Mouse (Mus musculus) kidney, postnatal 36 days (tissue): ENCODE results near the gene Nxf1.
A peak's percentile ranks its signal among the peaks of the same experiment; 100 is the strongest.
"Not testable (repeated sequence)": the region's sequence is repeated elsewhere in the genome, so short reads cannot be mapped to it uniquely, and the experiment has no call there.

Source experiments
- DNase-seq, 2 experiments: peaks; one replicate each; pipeline ENCODE4 v3.0.0; 2021 to 2022; ENCODE audit warnings: mixed read lengths in 2 of 2

Gene Nxf1

DNA sequence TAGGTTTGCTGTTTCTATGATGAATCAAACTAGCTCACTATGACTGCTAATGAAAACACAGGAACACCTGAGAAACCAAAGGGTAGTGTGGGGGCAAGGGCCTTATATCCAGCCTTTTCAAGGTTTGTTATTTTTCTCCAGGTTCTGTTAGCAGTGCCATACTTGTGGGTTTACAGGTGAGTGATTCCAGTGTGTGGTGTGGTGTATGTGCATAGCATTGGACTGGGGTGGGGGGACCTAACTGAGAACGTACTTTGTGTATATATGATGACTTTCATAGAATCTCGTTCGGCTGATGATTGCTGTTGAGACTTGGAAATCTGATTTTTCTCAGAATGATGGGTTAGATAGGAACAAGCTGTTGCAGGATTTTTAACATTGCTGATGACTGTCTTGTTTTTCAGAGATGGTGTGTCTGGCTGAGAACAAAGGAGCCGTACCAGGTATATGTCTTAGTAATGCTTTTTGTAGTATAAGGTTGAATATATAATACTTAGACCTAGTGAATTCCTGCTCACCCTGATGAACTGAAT is 31.7 kb upstream of the Nxf1 start:
- DNase-seq: no peak

DNA sequence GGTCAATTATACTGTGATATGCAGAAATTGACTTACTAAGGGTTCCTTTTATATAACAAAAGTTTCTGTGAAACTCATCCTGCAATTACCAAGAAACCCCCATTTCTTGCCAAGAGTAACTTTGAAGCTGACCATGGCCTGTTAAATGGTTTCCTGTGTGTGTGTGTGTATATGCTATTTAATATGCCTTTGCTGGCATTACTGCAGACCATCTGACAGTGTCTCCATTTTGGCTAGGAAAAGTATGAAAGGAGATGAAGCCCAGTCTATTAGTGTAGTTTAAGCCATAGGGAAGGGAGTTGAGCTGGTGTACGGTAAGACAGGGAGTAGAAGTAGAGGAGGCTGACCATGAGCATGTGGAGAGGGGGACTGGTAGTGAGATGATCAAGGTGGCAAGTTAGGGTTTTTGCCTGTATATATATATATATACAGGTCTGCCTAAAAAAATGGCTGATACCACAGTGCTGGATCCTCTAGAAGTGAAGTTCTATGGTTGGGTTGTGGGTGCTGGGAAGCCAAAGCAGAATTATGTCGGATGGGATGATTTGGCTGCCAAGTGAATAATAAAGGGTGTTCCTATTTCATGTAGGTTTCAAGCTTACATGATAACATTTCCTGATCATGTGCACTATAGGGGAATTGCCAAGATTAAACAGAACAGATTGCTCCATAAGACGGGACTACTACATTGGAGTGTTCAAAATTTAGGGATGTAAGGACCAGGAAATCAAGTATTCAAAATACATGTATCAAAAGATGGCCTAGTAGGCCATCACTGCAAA is 30.1 kb upstream of the Nxf1 start:
- DNase-seq: no peak

DNA sequence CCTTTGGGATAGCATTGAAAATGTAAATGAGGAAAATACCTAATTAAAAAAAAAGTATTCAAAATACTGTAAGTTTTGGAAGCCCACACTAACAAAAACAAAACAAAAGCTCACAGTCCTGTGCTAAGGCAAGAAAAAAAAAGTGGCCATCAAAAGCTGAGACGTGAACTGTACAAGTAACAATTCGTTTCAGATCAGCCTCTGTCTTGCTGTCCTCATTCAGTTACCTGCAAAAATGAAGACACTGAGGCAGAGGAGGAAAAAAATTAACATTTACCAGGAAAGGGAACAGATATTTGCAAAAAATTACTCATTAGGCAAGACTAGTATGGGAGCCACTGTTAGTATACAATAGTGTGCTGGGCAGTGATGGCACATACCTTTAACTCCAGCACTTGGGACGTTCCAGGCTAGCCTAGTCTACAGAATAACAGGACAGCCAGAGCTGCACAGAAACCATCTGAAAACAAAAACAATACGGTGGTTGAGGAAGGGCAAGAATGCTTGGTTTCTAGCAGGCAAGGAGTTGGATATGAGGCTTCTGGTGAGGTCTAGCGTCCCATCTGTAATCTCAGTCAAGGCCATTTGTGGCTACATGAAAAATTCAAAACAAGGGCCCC is 29.3 kb upstream of the Nxf1 start:
- DNase-seq: no peak

DNA sequence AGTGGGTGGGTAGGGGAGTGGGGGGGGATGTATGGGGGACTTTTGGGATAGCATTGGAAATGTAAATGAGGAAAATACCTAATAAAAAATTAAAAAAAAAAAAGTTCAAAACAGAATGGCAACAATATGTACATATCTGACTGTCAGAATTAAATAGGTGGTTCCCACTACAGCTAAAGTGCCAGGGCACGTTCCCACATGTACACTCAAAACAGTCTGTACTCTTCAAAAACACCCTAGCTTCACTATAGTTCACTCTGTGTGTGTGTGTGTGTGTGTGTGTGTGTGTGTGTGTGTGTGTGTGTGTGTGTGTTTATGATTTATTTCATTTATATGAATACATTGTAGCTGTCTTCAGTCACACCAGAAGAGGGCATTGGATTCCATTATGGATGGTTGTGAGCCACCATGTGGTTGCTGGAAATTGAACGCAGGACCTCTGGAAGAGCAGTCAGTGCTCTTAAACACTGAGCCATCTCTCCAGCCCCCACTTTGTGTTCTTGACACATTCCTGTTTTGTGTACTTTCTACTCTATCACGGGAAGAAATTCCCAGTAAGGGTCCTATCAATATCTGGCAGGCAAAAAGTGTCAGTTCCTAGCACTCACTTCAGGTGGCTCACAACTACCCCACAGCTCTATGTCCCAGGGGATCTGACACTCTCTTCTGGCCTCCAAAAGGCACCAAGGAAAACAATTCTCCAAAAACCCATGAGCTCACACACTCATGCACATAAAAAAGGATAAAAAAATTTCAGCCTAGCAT is 28.4 kb upstream of the Nxf1 start:
- not testable (repeated sequence) for DNase-seq

DNA sequence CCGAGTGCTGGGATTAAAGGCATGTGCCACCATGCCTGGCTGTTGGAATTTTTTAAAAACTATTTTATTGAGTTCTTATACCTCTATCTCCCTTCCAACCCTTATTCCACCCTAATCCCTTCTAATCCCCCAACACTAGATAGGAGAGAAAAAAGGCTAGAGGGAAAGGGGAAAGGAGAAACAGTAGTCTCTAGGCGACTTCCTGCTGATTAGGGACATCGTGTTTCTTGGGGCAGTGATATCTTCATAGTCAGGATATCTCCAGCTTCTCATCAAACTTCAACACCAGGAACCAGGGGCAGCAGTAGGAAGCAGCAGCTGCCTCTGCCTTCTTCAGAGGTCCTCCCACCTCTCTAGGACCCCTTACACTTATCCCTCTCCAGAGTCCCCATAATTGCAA is 22.5 kb upstream of the Nxf1 start:
- DNase-seq: no peak

DNA sequence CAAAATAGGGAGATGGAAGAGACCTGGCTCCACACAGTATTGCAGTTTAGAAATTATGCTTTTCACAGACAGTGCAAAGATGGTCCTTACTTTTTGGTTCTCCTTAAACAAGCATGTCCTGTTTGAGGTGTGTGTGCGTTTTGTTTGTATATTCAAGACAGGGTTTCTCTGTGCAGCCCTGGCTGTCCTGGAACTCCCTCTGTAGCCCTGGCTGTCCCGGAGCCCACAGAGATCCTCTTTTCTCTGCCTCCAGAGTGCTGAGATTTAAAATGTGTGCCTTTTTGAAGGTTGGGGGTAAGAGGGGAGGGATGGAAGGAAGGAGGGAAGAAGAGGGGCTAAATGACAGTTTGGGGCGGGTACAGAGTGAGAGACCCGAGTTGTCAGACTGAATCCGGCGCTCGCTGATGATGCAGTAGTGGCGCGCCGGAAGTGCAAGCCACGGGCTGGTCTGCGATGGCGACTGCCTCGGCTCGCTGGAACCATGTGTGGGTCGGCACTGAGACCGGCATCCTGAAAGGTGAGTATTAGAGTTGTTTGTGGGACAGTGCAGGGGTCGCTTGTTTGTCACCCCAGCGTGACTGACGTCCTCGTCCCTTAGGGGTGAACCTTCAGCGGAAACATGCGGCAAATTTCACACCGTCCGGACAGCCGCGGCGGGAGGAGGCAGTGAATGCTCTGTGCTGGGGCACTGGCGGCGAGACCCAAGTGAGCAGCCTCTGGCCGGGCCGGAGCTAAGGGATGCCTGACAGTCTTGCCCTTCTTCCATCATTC is 21.3 kb upstream of the Nxf1 start, which contains the start of gene Wdr74:
Gene Wdr74 (plus strand): TSS at position 439 of the 771 bp plus-strand sequence.
- peak; percentile 93 to 97 for DNase-seq

DNA sequence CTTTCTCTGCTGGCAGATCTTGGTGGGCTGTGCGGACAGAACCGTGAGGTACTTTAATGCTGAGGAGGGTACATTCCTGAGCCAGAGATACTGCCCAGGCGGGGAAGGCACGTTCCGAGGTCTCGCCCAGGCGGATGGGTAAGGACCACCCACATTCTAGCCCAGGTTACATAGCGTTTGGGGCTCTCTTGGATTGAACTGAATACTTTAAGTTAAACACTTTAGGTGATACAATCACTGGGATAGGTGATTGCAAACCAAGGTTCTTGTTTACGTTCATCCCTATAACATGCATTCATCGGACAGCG is 20.8 kb upstream of the Nxf1 start:
- no peak for DNase-seq

DNA sequence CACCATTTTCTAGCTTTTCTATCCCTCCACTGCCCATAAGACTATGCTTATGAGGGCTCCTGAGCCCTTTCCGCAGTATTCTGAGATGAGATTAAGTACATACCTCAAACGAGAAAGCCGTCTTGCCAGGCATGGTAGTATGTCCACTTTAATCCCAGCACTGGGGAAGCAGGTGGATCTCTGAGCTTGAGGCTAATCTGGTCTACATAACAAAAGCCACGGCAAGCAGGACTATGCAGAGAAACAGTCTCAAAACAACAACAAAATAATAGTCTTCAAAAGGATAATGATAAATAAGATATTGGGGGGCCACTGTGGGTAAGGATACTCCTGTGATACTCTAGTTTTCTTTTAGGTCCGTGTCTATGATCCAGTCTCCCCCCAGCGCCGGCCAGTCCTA is 18.0 kb upstream of the Nxf1 start:
- no peak for DNase-seq

DNA sequence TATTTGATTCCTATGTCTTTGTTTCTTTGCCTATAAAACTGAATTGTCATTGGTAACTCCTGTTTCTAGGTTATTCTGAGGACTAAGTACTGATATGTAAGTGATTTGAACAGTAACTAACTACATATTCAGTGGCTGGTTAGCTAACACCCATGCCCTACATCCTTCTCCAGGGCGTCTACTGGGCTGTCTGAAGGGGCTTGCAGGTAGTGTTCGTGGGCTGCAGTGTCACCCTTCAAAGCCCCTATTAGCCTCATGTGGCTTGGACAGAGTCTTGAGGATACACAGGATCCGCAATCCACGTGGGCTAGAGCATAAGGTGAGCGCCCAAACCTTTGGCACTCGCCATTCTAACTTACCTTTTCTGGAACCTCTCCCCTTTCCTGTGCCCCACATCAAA is 17.2 kb upstream of the Nxf1 start:
- DNase-seq: no peak

DNA sequence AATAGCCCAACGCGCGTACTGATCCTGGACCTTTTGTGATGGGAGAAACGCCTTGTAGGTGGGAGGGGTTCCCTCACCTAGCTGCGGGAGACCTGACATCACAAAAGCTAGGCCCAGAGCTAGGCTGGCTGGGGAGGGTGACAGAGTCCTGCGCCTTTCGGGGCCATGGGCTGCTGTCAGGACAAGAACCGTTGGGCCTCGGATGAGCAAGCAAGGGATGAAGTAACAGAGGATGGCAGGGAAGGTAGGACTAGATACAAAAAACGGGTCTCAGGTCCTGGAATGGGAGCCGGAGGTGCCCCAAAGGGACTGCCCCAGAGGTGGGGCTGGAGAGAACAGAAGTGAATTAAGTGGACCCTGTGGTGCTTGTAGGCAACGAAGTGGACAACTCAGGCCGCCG is 16.3 kb upstream of the Nxf1 start, which contains the start of gene 1700092M07Rik:
Gene 1700092M07Rik (plus strand): TSS at position 116 of the 400 bp plus-strand sequence.
- DNase-seq: peak in 1 of 2 experiments; percentile 21

DNA sequence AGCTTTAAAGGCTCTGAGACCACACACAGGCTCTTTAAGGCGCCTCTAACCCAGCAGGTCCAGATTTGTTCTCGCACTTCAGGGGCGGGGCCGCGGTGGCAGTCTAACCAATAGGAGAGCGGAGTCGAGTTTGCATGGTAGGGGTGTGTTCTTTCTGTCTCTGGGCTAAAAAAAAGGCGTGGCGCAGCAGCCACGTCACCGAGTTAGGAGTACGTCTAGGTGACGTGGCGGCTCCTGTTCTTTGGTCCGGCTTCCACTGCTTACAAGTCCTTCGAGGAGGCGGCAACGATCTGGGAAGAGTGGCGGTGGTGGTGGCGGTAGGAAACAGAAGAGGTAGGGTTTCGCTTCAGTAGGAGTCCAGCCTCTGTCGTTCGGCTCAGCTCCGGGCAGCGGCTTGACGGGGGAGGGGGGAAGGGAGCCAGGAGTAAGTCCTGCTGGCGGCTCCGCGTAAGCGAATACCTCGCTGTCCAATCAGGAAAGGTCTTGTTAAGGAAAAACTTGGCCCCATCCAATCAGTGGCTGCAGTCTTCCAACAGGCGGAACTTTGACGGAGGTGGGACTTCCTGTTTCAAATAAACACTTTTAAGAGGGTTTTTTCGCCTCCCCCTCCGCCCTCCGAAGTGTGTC is 15.5 kb upstream of the Nxf1 start, which contains the start of gene Stx5a:
Gene Stx5a (plus strand): TSS at position 171 of the 627 bp plus-strand sequence.
- DNase-seq: peak; percentile 98

DNA sequence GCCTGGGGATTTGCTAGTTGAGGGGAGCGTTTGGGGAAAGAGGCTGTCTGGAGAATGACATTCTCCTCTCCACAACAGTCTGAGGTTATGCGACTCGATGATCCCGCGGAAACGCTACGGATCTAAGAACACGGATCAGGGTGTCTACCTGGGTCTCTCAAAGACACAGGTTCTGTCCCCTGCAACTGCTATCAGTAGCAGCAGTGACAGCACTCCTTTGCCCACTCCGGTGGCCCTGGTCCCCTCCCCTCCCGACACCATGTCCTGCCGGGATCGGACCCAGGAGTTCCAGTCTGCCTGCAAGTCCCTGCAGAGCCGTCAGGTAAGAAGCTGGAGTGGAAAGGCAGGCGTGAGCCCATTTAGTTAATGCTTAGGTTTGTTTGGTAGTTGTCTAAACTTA is 14.7 kb upstream of the Nxf1 start:
- DNase-seq: no peak

DNA sequence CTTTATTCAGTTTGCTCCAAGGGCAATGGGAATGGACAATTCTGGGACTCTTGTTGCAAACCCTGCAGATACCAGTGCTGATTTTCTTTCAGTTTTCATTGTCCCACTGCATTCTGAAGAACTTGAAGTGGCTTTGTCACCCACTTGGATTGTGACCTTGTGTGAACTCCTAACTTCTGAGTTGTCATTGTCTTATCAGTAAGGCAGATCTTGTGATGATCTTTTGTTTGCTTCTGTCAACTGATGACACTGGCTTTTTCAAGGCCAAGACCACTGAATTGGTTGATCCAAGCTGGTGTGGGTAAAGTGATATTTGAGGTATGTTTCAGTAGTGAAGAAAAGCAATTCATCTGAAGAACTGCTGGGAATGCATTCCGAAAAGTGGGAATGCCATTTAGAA is 11.5 kb upstream of the Nxf1 start:
- no peak for DNase-seq

DNA sequence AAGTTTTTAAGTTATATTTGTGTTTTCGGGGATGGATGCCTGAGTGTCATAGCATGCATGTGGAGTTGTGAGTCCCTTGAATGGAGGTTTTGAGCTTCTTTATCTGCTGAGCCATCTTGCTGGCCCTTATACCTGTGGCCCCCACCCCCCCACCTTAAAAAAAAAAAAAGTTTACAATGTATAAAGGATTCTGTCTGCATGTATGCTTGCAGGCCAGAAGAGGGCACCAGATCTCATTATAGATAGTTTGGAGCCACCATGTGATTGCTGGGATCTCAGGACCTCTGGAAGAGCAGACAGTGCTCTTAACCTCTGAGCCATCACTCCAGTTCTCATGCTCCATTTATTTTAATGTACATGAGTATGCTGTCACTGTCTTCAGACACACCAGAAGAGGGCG is 9.5 kb upstream of the Nxf1 start:
- DNase-seq: peak in 1 of 2 experiments; percentile 24

DNA sequence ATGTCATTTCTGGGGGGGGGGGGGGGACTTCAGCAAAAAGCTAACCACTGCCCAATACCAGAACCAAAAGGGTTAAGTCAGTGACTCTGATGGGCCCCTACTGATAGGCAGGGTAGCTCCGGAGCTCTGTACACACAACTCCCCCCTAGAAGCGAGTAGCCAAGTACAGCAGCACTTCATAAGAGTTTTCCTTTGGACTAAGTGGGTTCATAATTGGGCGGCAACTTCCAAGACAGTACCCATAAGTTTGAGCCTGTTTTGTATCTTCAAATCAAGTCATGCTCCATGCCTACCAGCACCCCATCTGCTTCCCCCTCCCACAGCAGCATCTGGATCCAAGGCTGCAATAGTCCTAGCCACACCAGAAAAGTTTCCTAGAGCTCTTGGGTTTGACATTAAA is 1.2 kb upstream of the Nxf1 start:
- DNase-seq: no peak

DNA sequence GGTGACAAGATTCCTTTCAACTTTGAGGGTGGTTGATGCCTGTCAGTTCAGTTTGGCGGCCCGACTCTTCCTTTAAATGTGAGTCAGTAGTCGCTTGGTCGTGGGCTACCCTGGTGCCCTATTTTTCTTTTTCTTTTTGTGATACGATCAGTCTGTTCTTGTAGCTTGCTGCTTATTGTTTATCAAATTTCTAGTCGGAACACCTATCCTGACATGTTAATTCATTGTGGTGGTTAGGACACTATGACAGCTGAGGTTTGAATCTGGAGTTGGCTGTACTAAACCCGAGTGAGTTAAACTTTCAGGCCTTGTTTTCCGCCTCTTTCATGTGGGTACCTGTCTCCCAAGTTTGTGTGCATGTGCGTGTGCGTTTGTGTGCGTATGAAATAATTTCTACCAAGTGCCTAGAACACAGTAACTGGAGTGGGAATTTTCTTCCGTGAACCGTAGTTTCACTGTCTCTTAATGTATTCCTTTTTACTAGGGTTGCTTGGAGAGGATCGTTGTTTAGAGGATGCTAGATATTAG is 662 bp downstream of the Nxf1 start:
- no peak for DNase-seq

DNA sequence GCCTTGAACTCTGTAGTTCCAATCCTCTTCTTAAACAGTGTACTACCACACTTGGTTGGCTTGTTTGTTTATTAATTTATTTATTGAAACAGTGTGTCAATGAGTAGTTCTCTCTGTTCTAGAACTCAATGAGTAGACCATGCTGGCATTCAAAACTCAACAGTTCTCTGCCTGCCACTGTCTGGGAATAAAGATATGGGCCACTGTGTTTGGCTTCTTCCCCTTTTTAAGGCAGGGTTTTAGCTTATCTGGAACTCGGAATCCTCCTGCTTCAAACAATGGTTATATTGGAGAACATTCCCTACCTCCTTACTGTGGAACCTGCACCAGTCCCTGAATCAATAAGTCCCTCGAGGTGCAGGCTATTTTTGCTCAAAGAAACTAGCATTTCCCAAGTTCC is 2.0 kb downstream of the Nxf1 start:
- DNase-seq: no peak

DNA sequence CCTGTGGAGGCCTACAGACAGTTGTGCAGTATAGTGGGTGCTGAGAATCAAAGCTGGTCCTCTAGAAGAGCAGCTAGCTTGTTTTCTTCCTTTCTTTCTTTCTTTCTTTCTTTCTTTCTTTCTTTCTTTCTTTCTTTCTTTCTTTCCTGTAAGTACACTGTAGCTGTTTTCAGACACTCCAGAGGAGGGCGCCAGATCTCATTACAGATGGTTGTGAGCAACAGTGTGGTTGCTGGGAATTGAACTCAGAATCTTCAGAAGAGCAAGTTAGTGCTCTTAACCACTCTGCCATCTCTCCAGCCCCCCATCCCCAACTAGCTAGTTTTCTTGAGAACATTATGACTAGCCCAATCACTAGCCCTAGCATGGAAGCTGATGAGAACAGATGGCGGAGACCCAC is 3.9 kb downstream of the Nxf1 start:
- peak in 1 of 2 experiments; percentile 30 for DNase-seq

DNA sequence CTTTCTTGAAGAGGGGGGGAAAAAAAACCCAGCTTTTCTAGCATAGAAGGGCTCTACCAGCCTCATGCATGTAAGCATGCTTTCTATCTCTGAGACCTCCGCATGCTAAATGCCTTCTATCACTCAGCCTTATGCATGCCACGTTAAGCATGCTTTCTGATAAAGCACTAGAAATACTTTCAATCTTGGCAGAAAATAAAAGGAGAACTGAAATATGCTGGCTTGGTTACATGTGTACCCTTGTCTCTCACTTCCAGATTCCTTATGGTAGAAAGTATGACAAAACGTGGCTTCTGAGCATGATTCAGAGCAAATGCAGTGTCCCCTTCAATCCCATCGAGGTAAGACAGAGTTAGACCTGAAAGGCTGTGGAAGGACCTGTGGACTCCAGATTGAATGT is 6.4 kb downstream of the Nxf1 start:
- no peak for DNase-seq

DNA sequence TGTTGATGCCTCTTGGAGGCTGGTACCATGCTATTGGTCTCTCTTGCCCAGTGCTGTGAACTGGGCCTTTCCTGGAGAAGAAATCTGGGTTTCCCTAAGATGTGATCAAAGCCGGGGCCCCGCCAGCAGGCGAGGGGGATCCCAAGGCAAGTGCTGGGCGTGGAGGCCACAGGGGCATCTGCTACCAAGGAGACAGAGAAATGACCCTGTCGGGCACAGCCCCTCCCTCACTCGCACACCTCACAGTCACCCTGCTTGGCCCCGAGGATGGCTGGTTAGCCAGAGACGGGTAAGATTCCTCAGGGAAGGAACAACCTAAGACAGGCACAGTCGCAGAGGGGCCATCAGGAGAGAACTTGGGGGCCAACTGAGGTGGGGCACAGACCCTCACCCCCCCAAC is 8.7 kb downstream of the Nxf1 start:
- DNase-seq: no peak

DNA sequence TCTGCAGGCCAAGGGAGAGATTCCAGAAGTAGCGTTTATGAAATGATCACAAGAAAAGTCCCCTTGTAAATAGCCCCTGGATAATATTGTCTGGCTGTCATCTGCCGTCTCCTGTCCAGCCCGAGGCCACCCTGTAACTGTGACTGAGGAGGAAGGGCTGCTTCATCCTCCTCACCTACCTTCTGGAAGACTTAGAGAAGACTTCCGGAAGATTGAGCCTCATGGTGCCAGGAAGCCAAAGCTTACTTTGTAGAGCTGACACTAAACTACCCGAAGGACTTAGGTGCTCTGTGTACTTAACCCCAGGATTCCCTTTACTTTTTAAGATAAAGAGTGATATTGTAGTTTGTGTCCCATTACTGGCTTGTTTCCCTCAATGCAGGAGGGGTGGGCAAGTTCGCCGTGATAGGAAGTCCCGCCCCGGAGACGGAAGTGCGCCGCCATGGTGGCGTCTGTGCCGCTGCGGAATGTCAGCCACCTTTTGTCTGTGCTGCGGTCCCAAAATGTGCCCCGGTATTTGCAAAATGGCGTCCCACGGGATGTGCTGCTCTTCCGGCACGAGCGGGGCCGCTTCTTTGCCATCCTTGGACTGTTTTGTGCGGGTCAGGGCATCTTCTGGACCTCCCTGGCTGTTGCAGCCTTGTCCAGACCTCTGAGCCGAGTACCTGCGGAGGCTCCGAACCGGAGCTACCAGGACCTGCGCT is 13.8 kb downstream of the Nxf1 start, which contains the start of gene Tmem223:
Gene Tmem223 (plus strand): TSS at position 430 of the 704 bp plus-strand sequence.
- DNase-seq: peak; percentile 85 to 92
